Mouse (Mus musculus): ENCODE data around the gene Senp7. TPM values are rescaled to one million over a fixed set of nuclear protein-coding genes. Genes with fewer than 3 reads are reported as not detected.

Gene Senp7
- total RNA-seq, 2 experiments from 2014 or later, result 49.3 to 53.4 TPM

Small RNAs within 50 kb of the gene (microRNA-seq; reads per million reads assigned to microRNA genes)
- 0 reads per million in 2 experiments for gene Gm24047

Other genes with a start within 250 kb of the Senp7 start
- 1 to 10 TPM; 4.4 to 4.5 TPM for gene Nfkbiz, start 209.4 kb upstream of the Senp7 start, total RNA-seq (2021)
- gene Nxpe3, start 153.1 kb upstream of the Senp7 start, total RNA-seq (2021), result 1 to 10 TPM; 7.9 to 8.3 TPM
- gene Cep97, start 113.5 kb upstream of the Senp7 start, total RNA-seq (2021), result 10 to 100 TPM in 1 of 2 experiments, 1 to 10 TPM in 1; 9.8 to 11.5 TPM
- 100 to 1,000 TPM; 450 to 460 TPM for gene Rpl24, start 82.1 kb upstream of the Senp7 start, total RNA-seq (2021)
- gene Zbtb11, start 74.5 kb upstream of the Senp7 start, total RNA-seq (2021), result 10 to 100 TPM; 30.3 to 32.1 TPM
- 100 to 1,000 TPM; 122 to 132 TPM for gene Pcnp, start 18.6 kb upstream of the Senp7 start, total RNA-seq (2021)
- gene Trmt10c, start 10.5 kb upstream of the Senp7 start, total RNA-seq (2021), result 10 to 100 TPM; 10.3 to 10.9 TPM
- gene Impg2, start 156.0 kb downstream of the Senp7 start, total RNA-seq (2021), result 1 to 10 TPM in 1 of 2 experiments, under 1 TPM in 1; 0.87 to 1.2 TPM